Mouse (Mus musculus): ENCODE measurements around the gene Ap5b1. TPM values are rescaled to one million over a fixed set of nuclear protein-coding genes. Genes with fewer than 3 reads are reported as not detected.

Ap5b1 gene
- polyA plus RNA-seq, 1 experiment: 37.1 TPM

DNA sequence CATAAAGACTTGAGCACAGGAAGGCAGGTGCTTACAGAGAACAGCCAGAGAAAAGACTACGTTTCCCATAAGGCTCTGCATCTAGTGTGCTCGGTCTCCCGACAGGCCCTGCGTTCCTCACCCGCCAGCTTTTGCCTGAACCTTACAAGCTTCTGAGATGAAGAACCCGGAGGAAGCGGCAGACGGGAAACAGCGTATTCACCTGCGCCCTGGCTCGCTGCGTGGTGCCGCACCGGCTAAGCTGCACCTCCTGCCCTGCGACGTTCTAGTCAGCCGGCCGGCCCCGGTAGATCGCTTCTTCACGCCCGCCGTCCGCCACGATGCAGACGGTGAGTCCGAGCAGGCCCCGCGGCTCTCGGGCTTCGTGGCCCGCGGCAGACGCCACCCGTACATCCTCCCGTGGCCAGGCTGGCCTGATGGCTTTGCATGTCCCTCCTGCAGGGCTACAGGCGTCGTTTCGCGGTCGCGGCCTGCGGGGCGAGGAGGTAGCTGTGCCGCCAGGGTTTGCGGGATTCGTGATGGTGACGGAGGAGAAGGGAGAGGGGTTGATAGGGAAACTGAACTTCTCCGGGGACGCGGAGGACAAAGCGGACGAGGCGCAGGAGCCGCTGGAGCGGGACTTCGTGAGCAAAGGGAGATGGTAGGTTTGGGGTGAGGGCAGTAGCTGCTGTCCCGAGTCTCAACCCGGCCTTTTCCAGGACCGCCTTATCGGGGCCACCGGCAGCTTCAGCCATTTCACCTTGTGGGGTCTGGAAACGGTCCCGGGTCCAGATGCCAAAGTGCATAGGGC is 34.1 kb downstream of the Ap5b1 start, which contains the start of gene Rnaseh2c:
Gene Rnaseh2c (plus strand): TSS at position 122 of the 790 bp plus-strand sequence.
- peak within 1 kb of the TSS; percentile 83 for H3K4me3 ChIP-seq (ENCODE audit: low read depth, low read length)
- under 1% methylated on average over 64 of the region's 64 CpGs for WGBS
- TF ChIP-seq POLR2A (IDR thresholded peaks at IDR 0.05; ENCODE audit: low read depth, low read length) (peak; percentile 60), CTCF (IDR thresholded peaks at IDR 0.05; ENCODE audit: extremely low read depth, insufficient read length, insufficient replicate concordance, low read depth, low read length) (no peak)
- peaks cover 35% of the 10 kb centered on the region for H3K36me3 ChIP-seq (ENCODE audit: control insufficient read depth, insufficient read depth, low read length)
- no peaks in the 10 kb centered on the region for H3K27me3 ChIP-seq (ENCODE audit: control insufficient read depth, insufficient read depth, low read length)
- peak within 1 kb of the TSS; percentile 53 for H3K27ac ChIP-seq (ENCODE audit: insufficient read depth, low read depth, low read length)
- peaks cover 9% of the 10 kb centered on the region for H3K4me1 ChIP-seq (ENCODE audit: control insufficient read depth, insufficient read depth, insufficient read length, low read length)

DNA sequence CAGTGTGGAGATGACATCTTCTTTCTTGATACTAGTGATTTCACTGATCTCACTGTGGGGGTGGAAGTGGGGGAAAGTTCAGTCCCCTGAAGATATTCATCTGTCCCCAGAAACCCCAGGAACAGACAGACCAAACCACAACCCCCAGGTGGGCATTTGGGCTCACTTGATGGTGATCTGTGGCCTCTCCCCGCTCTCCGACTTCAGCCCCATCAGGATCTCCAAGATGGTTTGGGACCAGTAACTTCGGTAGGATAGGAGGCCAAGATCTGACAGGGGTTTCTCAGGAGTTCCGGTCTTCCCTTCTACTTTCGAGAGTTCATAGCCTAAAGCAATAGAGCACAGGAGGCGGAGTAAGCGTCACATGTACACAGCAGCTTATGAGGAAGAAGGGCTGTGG is 35.8 kb downstream of the Ap5b1 start:
- peaks cover 52% of the 10 kb centered on the region for H3K36me3 ChIP-seq (ENCODE audit: control insufficient read depth, insufficient read depth, low read length)

DNA sequence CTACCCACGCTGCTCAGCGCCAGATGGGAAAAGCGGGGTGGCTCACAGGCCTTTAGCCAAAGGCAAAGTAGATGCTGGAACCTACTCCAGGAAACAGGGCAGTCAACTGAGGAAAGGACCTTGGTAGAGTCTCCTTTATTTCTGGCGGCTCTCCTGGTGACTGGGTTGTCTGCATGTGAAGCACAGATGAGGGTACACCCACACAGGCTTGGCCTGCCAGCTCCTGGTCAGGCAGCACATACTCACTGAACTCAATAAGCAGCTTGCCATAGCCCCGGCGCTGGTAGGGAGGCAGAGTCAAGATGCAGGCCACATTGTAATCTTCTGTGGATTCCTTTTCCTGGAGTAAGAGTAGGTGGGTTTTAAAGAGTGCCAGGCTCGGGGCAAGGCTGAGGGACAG is 37.3 kb downstream of the Ap5b1 start:
- Histone ChIP-seq H3K4me1 (ENCODE audit: control insufficient read depth, insufficient read depth, insufficient read length, low read length) (peaks cover 9% of the 10 kb centered on the region), H3K27ac (ENCODE audit: insufficient read depth, low read depth, low read length) (no peak overlapping the region), H3K4me3 (ENCODE audit: low read depth, low read length) (no peak overlapping the region), H3K36me3 (ENCODE audit: control insufficient read depth, insufficient read depth, low read length) (peaks cover 52% of the 10 kb centered on the region), H3K27me3 (ENCODE audit: control insufficient read depth, insufficient read depth, low read length) (no peaks in the 10 kb centered on the region)
- TF ChIP-seq CTCF (IDR thresholded peaks at IDR 0.05; ENCODE audit: extremely low read depth, insufficient read length, insufficient replicate concordance, low read depth, low read length) (no peak), POLR2A (IDR thresholded peaks at IDR 0.05; ENCODE audit: low read depth, low read length) (no peak)
- 93% methylated on average over 7 of the region's 7 CpGs for WGBS

More for the DNA sequence above, 35.8 kb downstream of the Ap5b1 start:
- Histone ChIP-seq H3K4me3 (ENCODE audit: low read depth, low read length) (no peak overlapping the region), H3K27ac (ENCODE audit: insufficient read depth, low read depth, low read length) (no peak overlapping the region), H3K4me1 (ENCODE audit: control insufficient read depth, insufficient read depth, insufficient read length, low read length) (peaks cover 9% of the 10 kb centered on the region), H3K27me3 (ENCODE audit: control insufficient read depth, insufficient read depth, low read length) (no peaks in the 10 kb centered on the region)
- 83% methylated on average over 7 of the region's 7 CpGs for WGBS
- no peak for TF ChIP-seq CTCF (IDR thresholded peaks at IDR 0.05; ENCODE audit: extremely low read depth, insufficient read length, insufficient replicate concordance, low read depth, low read length)
- no peak for TF ChIP-seq POLR2A (IDR thresholded peaks at IDR 0.05; ENCODE audit: low read depth, low read length)

DNA sequence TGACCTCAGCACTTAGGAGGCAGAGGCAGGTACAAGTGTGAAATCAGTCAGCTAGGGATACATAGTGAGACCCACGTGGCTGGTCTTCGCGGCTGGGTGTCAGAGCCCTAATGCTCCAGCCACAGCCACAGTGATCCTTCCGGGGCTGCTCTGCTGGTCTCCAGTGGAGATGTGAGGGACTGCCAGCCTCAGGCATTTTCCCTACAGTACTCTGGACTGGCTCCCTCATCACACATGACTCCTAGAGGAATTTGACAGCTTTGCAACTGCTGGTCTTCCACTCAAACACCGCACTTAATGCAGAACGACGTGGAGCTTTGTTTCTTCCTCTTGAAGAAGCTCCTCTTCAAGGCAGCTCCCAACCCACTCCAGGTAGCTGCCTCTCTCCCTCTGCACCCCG is 38.4 kb downstream of the Ap5b1 start:
- H3K4me1 ChIP-seq (ENCODE audit: control insufficient read depth, insufficient read depth, insufficient read length, low read length): peaks cover 9% of the 10 kb centered on the region
- WGBS: 84% methylated on average over 8 of the region's 8 CpGs

DNA sequence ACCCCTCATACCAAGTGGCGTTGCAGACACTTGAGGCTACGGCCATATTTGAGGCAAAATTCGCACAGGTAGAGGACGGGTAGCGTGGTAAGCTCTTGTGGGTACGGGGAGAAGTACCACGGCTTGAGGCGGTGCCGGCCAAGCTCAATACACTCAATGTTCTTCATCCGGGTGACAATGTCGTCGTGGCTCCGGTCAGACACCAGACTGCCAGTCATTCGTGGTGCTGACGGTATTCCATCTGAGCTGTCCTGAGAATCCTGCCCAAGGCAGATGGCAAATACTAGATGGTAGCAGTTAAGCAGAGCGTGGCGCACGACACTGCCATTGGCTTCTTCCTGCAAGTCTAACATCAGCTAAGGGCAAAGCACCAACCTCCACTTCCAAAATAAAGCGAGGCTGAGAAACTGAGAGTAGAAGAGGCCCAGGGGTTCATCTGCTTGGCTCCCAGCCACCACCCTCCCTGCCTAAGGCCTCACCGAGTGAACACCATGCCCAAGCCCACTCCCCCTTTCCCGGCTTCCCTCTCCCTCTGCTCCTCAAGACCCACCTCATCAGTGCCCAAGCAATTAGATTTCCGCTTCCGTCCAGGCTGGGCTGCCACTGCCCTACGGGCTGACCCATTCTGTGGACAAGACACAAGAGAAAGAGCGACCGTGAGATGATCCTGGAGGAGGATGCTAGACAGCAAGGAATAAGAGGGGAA is 40.0 kb downstream of the Ap5b1 start:
- Histone ChIP-seq H3K27ac (ENCODE audit: insufficient read depth, low read depth, low read length) (no peak overlapping the region), H3K4me3 (ENCODE audit: low read depth, low read length) (no peak overlapping the region), H3K36me3 (ENCODE audit: control insufficient read depth, insufficient read depth, low read length) (peaks cover 52% of the 10 kb centered on the region), H3K27me3 (ENCODE audit: control insufficient read depth, insufficient read depth, low read length) (no peaks in the 10 kb centered on the region), H3K4me1 (ENCODE audit: control insufficient read depth, insufficient read depth, insufficient read length, low read length) (peaks cover 5% of the 10 kb centered on the region)
- 94% methylated on average over 26 of the region's 26 CpGs for WGBS
- TF ChIP-seq CTCF (IDR thresholded peaks at IDR 0.05; ENCODE audit: extremely low read depth, insufficient read length, insufficient replicate concordance, low read depth, low read length): no peak

More for the DNA sequence above, 38.4 kb downstream of the Ap5b1 start:
- peaks cover 52% of the 10 kb centered on the region for H3K36me3 ChIP-seq (ENCODE audit: control insufficient read depth, insufficient read depth, low read length)
- no peak overlapping the region for H3K4me3 ChIP-seq (ENCODE audit: low read depth, low read length)
- no peaks in the 10 kb centered on the region for H3K27me3 ChIP-seq (ENCODE audit: control insufficient read depth, insufficient read depth, low read length)
- TF ChIP-seq POLR2A (IDR thresholded peaks at IDR 0.05; ENCODE audit: low read depth, low read length) (no peak), CTCF (IDR thresholded peaks at IDR 0.05; ENCODE audit: extremely low read depth, insufficient read length, insufficient replicate concordance, low read depth, low read length) (no peak)
- no peak overlapping the region for H3K27ac ChIP-seq (ENCODE audit: insufficient read depth, low read depth, low read length)

DNA sequence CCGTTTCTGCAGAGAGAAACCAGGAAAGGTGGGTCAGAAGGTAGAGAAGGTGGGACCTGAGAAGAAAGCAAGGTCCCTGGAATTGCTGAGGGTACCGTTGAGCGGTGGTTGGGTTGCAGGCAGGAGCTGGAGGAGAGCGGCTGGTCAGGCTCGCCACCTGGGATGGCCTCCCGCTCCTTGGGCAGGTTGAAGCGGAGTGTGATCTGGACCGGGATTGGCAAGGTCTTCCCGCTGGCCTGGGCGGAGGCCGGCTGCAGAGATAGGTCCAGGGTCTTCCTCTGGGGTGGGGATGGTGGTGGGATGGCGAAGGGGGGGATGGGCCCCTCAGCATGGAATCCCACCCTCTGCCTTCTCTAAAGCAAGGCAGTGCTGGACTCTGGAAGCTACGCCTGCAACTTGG is 40.9 kb downstream of the Ap5b1 start:
- 94% methylated on average over 13 of the region's 13 CpGs for WGBS
- no peak overlapping the region for H3K4me3 ChIP-seq (ENCODE audit: low read depth, low read length)

DNA sequence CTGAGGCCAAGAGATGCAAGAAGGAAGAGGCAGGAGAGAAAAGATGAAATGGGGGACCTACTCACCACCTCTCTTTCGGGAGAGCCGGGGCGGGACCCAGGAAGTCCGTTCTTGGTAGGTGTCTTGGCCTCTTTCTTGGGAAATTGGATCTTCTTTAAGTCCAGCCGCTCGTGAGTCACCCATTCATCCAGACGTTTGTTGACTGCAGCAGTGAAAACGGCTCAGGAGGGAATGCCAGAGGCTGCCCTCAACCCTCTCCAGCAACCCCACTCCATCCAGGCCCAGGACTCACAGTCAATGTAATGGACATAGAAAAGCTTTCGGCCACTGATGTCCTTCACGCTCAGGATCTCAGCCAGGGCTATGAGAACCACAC is 41.3 kb downstream of the Ap5b1 start:
- WGBS: 44% methylated on average over 10 of the region's 10 CpGs

More for the DNA sequence above, 40.9 kb downstream of the Ap5b1 start:
- Histone ChIP-seq H3K36me3 (ENCODE audit: control insufficient read depth, insufficient read depth, low read length) (peaks cover 45% of the 10 kb centered on the region), H3K27ac (ENCODE audit: insufficient read depth, low read depth, low read length) (no peak overlapping the region), H3K27me3 (ENCODE audit: control insufficient read depth, insufficient read depth, low read length) (no peaks in the 10 kb centered on the region), H3K4me1 (ENCODE audit: control insufficient read depth, insufficient read depth, insufficient read length, low read length) (no peaks in the 10 kb centered on the region; the same call in none of the 2 replicates)
- no peak for TF ChIP-seq CTCF (IDR thresholded peaks at IDR 0.05; ENCODE audit: extremely low read depth, insufficient read length, insufficient replicate concordance, low read depth, low read length)

More for the DNA sequence above, 41.3 kb downstream of the Ap5b1 start:
- Histone ChIP-seq H3K27me3 (ENCODE audit: control insufficient read depth, insufficient read depth, low read length) (no peaks in the 10 kb centered on the region), H3K4me1 (ENCODE audit: control insufficient read depth, insufficient read depth, insufficient read length, low read length) (no peaks in the 10 kb centered on the region; the same call in 1 of the 2 replicates), H3K27ac (ENCODE audit: insufficient read depth, low read depth, low read length) (peak overlapping the region; percentile 18; the same call in 1 of the 2 replicates), H3K4me3 (ENCODE audit: low read depth, low read length) (peak overlapping the region; percentile 84), H3K36me3 (ENCODE audit: control insufficient read depth, insufficient read depth, low read length) (peaks cover 41% of the 10 kb centered on the region)
- TF ChIP-seq POLR2A (IDR thresholded peaks at IDR 0.05; ENCODE audit: low read depth, low read length) (no peak), CTCF (IDR thresholded peaks at IDR 0.05; ENCODE audit: extremely low read depth, insufficient read length, insufficient replicate concordance, low read depth, low read length) (no peak)
